In genomic region chr16:58570694-58571264, GRCm38 (mm10) we compare ENCODE assay signal across 43 mouse cellular contexts. TPM values are rescaled to one million over a fixed set of nuclear protein-coding genes. Genes with fewer than 3 reads are reported as not detected.
"Had no signal": no experiment of that assay in that cellular context is flagged by ENCODE, and none has a peak within 500 bp of the region (broad histone marks: within the 10 kb centered on the region; RNA-seq: fewer than 3 reads in every experiment).

No protein-coding gene starts in this region.

- H3K4me2 ChIP-seq: heart, embryonic 11.5 days; heart, embryonic 12.5 days; heart, embryonic 13.5 days; heart, embryonic 15.5 days; hindbrain, embryonic 12.5 days; hindbrain, embryonic 13.5 days; hindbrain, embryonic 14.5 days; hindbrain, embryonic 15.5 days; intestine, embryonic 15.5 days; kidney, embryonic 15.5 days had no signal

- H3K27me3 ChIP-seq: heart, embryonic 12.5 days; heart, embryonic 13.5 days; heart, embryonic 15.5 days; hindbrain, embryonic 12.5 days; hindbrain, embryonic 13.5 days; hindbrain, embryonic 15.5 days; intestine, embryonic 15.5 days; kidney, embryonic 15.5 days had no signal

- DNase-seq: heart, adult 2 months; heart, postnatal 10 days; heart, postnatal 14 days; heart, postnatal 36 days; heart, postnatal 4 days; kidney, adult 11 months; kidney, adult 18-20 months; kidney, adult 2 months; kidney, adult 8-10 months; kidney, adult 9 months; kidney, postnatal 10 days; kidney, postnatal 14 days; kidney, postnatal 25 days; kidney, postnatal 36 days; kidney, postnatal 4 days; layer of hippocampus, adult 9-11 months had no signal

- ATAC-seq: hindbrain, embryonic 16.5 days; hindbrain, postnatal 0 days; inflammation-experienced regulatory T-cells, adult 6 months; intestine, embryonic 15.5 days; intestine, embryonic 16.5 days; intestine, postnatal 0 days had no signal

- H3K36me3 ChIP-seq: heart, embryonic 10.5 days; heart, embryonic 12.5 days; heart, embryonic 13.5 days; heart, embryonic 15.5 days; hindbrain, embryonic 10.5 days; hindbrain, embryonic 12.5 days; hindbrain, embryonic 13.5 days; hindbrain, embryonic 15.5 days; intestine, embryonic 15.5 days; kidney, embryonic 15.5 days had no signal

- H3K9ac ChIP-seq: heart, embryonic 12.5 days; heart, embryonic 13.5 days; heart, embryonic 15.5 days; hindbrain, embryonic 12.5 days; hindbrain, embryonic 13.5 days; hindbrain, embryonic 14.5 days; hindbrain, embryonic 15.5 days; intestine, embryonic 15.5 days; kidney, embryonic 15.5 days had no signal

- H3K4me3 ChIP-seq: heart, adult 2 months; heart, embryonic 10.5 days; heart, embryonic 12.5 days; heart, embryonic 13.5 days; heart, embryonic 15.5 days; hindbrain, embryonic 10.5 days; hindbrain, embryonic 12.5 days; hindbrain, embryonic 13.5 days; hindbrain, embryonic 15.5 days; intestine, embryonic 15.5 days; kidney, embryonic 15.5 days; layer of hippocampus, adult 2 months had no signal

- H3K27ac ChIP-seq: heart, adult 2 months; heart, embryonic 10.5 days; heart, embryonic 13.5 days; heart, embryonic 15.5 days; hindbrain, embryonic 10.5 days; hindbrain, embryonic 12.5 days; hindbrain, embryonic 13.5 days; hindbrain, embryonic 14.5 days; hindbrain, embryonic 15.5 days; hindbrain, postnatal 0 days; intestine, embryonic 15.5 days; kidney, embryonic 15.5 days; kidney, postnatal 0 days; layer of hippocampus, adult 2 months had no signal

- H3K4me1 ChIP-seq: heart, embryonic 10.5 days; heart, embryonic 12.5 days; heart, embryonic 15.5 days; hindbrain, embryonic 10.5 days; hindbrain, embryonic 12.5 days; hindbrain, embryonic 13.5 days; hindbrain, embryonic 15.5 days; intestine, embryonic 15.5 days; kidney, embryonic 15.5 days had no signal

- H3K9me3 ChIP-seq: heart, embryonic 10.5 days; heart, embryonic 12.5 days; heart, embryonic 13.5 days; heart, embryonic 15.5 days; hindbrain, embryonic 10.5 days; hindbrain, embryonic 12.5 days; hindbrain, embryonic 13.5 days; hindbrain, embryonic 15.5 days; intestine, embryonic 15.5 days; kidney, embryonic 15.5 days had no signal

RNA-seq across cellular contexts. Expression of gene Gm813, which starts 46.0 kb away (rescaled TPM):
- polyA plus RNA-seq: heart, adult 2 months; heart, embryonic 10.5 days; heart, embryonic 11.5 days; heart, embryonic 12.5 days; heart, embryonic 13.5 days; heart, embryonic 14.5 days; heart, embryonic 15.5 days; heart, embryonic 16.5 days; heart, postnatal 0 days; hindbrain, embryonic 10.5 days; hindbrain, embryonic 11.5 days; hindbrain, embryonic 12.5 days; hindbrain, embryonic 13.5 days; hindbrain, embryonic 14.5 days; hindbrain, embryonic 15.5 days; hindbrain, embryonic 16.5 days; hindbrain, postnatal 0 days; inflammation-experienced regulatory T-cells, adult 6 months; intestine, embryonic 14.5 days; intestine, embryonic 15.5 days; intestine, embryonic 16.5 days; intestine, postnatal 0 days; kidney, adult 2 months; kidney, embryonic 14.5 days; kidney, embryonic 15.5 days; kidney, embryonic 16.5 days; kidney, postnatal 0 days; large intestine, adult 2 months had no signal
